Mouse (Mus musculus): ENCODE data around the gene Rcan1.
"Not testable (repeated sequence)": the region's sequence is repeated elsewhere in the genome, so short reads cannot be mapped to it uniquely, and the experiment has no call there.

Rcan1 gene

GRCm38 (mm10) chr16:92433176-92433575, 37.5 kb downstream of the Rcan1 start:
- no peak for DNase-seq (ENCODE audit: low spot score)

GRCm38 (mm10) chr16:92430731-92431130, 39.9 kb downstream of the Rcan1 start:
- no peak for DNase-seq (ENCODE audit: low spot score)

- DNase-seq (ENCODE audit: low spot score), result no peak
Observed at GRCm38 (mm10) chr16:92428197-92428950, 42.3 kb downstream of the Rcan1 start.

- no peak for DNase-seq (ENCODE audit: low spot score)
Observed at GRCm38 (mm10) chr16:92426708-92427107, 44.0 kb downstream of the Rcan1 start.

GRCm38 (mm10) chr16:92425875-92426274, 44.8 kb downstream of the Rcan1 start:
- no peak for DNase-seq (ENCODE audit: low spot score)

GRCm38 (mm10) chr16:92423363-92423762, 47.3 kb downstream of the Rcan1 start:
- no peak for DNase-seq (ENCODE audit: low spot score)

GRCm38 (mm10) chr16:92422435-92423362, 48.0 kb downstream of the Rcan1 start:
- DNase-seq (ENCODE audit: low spot score), result no peak

GRCm38 (mm10) chr16:92421147-92421934, 49.3 kb downstream of the Rcan1 start:
- no peak for DNase-seq (ENCODE audit: low spot score)

- no peak for DNase-seq (ENCODE audit: low spot score)
Observed at GRCm38 (mm10) chr16:92420641-92421040, 50.0 kb downstream of the Rcan1 start.

- DNase-seq (ENCODE audit: low spot score), result no peak
Observed at GRCm38 (mm10) chr16:92419099-92419498, 51.6 kb downstream of the Rcan1 start.

- no peak for DNase-seq (ENCODE audit: low spot score)
Observed at GRCm38 (mm10) chr16:92417267-92417666, 53.4 kb downstream of the Rcan1 start.

GRCm38 (mm10) chr16:92415702-92416118, 55.0 kb downstream of the Rcan1 start:
- no peak for DNase-seq (ENCODE audit: low spot score)

GRCm38 (mm10) chr16:92415038-92415437, 55.6 kb downstream of the Rcan1 start:
- not testable (repeated sequence) for DNase-seq (ENCODE audit: low spot score)

- DNase-seq (ENCODE audit: low spot score), result no peak
Observed at GRCm38 (mm10) chr16:92412888-92413287, 57.8 kb downstream of the Rcan1 start.

GRCm38 (mm10) chr16:92411981-92412706, 58.5 kb downstream of the Rcan1 start:
- DNase-seq (ENCODE audit: low spot score), result no peak

GRCm38 (mm10) chr16:92410344-92410743, 60.3 kb downstream of the Rcan1 start:
- DNase-seq (ENCODE audit: low spot score), result no peak

- DNase-seq (ENCODE audit: low spot score), result no peak
Observed at GRCm38 (mm10) chr16:92407883-92408282, 62.8 kb downstream of the Rcan1 start.

- DNase-seq (ENCODE audit: low spot score), result no peak
Observed at GRCm38 (mm10) chr16:92404141-92404540, 66.5 kb downstream of the Rcan1 start.

- DNase-seq (ENCODE audit: low spot score), result no peak
Observed at GRCm38 (mm10) chr16:92403069-92403468, 67.6 kb downstream of the Rcan1 start.

- DNase-seq (ENCODE audit: low spot score), result no peak
Observed at GRCm38 (mm10) chr16:92402216-92402615, 68.5 kb downstream of the Rcan1 start.

GRCm38 (mm10) chr16:92401206-92401605, 69.5 kb downstream of the Rcan1 start:
- DNase-seq (ENCODE audit: low spot score), result no peak

Data from left cerebral cortex, adult 11 months (tissue).